In genomic region chr10:121476968-121477337, GRCm38 (mm10) we compare ENCODE assay signal across 7 mouse cellular contexts. TPM values are rescaled to one million over a fixed set of nuclear protein-coding genes. Genes with fewer than 3 reads are reported as not detected.
DNase-seq lines count a peak whose midpoint lies in the region; ATAC-seq and TF ChIP-seq lines count a peak whose summit lies in the region.

No protein-coding gene starts in this region.

- no peak for TF ChIP-seq CTCF in lung, embryonic 14.5 days (IDR thresholded peaks at IDR 0.05; ENCODE audit: low read depth)

- H3K4me1 ChIP-seq in lung, embryonic 14.5 days (ENCODE audit: insufficient read depth) = peaks cover 27% of the 10 kb centered on the region
- H3K4me1 ChIP-seq in embryonic facial prominence, embryonic 15.5 days = peaks cover 39% of the 10 kb centered on the region
- peaks cover 55% of the 10 kb centered on the region for H3K4me1 ChIP-seq in limb, embryonic 10.5 days
- peaks cover 33% of the 10 kb centered on the region for H3K4me1 ChIP-seq in neural tube, embryonic 15.5 days

- no peaks in the 10 kb centered on the region for H3K9me3 ChIP-seq in lung, embryonic 14.5 days (ENCODE audit: low read depth, low read length)
- no peaks in the 10 kb centered on the region for H3K9me3 ChIP-seq in embryonic facial prominence, embryonic 15.5 days (replicated peaks)
- H3K9me3 ChIP-seq in limb, embryonic 10.5 days (replicated peaks) = no peaks in the 10 kb centered on the region
- H3K9me3 ChIP-seq in neural tube, embryonic 15.5 days (replicated peaks) = no peaks in the 10 kb centered on the region

- peak overlapping the region; percentile 64 for H3K4me2 ChIP-seq in lung, embryonic 14.5 days
- peak overlapping the region; percentile 71 for H3K4me2 ChIP-seq in embryonic facial prominence, embryonic 15.5 days (replicated peaks)
- H3K4me2 ChIP-seq in neural tube, embryonic 15.5 days = peak overlapping the region; percentile 96

- peak overlapping the region; percentile 86 for H3K27ac ChIP-seq in lung, embryonic 14.5 days (ENCODE audit: low read depth)
- peak overlapping the region; percentile 79 for H3K27ac ChIP-seq in embryonic facial prominence, embryonic 15.5 days (replicated peaks)
- H3K27ac ChIP-seq in limb, embryonic 10.5 days = peak overlapping the region; percentile 94
- H3K27ac ChIP-seq in neural tube, embryonic 15.5 days (replicated peaks) = peak overlapping the region; percentile 63; the same call in 1 of the 2 replicates

- peak overlapping the region; percentile 50 for H3K9ac ChIP-seq in lung, embryonic 14.5 days
- no peak overlapping the region for H3K9ac ChIP-seq in embryonic facial prominence, embryonic 15.5 days
- H3K9ac ChIP-seq in neural tube, embryonic 15.5 days (replicated peaks) = no peak overlapping the region

- WGBS in lung, embryonic 14.5 days = 18% methylated on average over 8 of the region's 8 CpGs
- 9% methylated on average over 8 of the region's 8 CpGs for WGBS in embryonic facial prominence, embryonic 15.5 days
- WGBS in limb, embryonic 10.5 days = 21% methylated on average over 8 of the region's 8 CpGs
- WGBS in neural tube, embryonic 15.5 days = 17% methylated on average over 8 of the region's 8 CpGs

- H3K36me3 ChIP-seq in lung, embryonic 14.5 days (ENCODE audit: insufficient read depth) = no peaks in the 10 kb centered on the region
- H3K36me3 ChIP-seq in embryonic facial prominence, embryonic 15.5 days = no peaks in the 10 kb centered on the region
- H3K36me3 ChIP-seq in limb, embryonic 10.5 days = no peaks in the 10 kb centered on the region
- H3K36me3 ChIP-seq in neural tube, embryonic 15.5 days = no peaks in the 10 kb centered on the region

- no peak for DNase-seq in lung, embryonic 14.5 days
- no peak for DNase-seq in lung, adult 18-20 months
- DNase-seq in limb, embryonic 10.5 days (ENCODE audit: low spot score) = no peak
- no peak for DNase-seq in urinary bladder, postnatal 14 days (ENCODE audit: low spot score)

- H3K4me3 ChIP-seq in lung, embryonic 14.5 days (ENCODE audit: low read depth, low read length) = peak overlapping the region; percentile 88
- peak overlapping the region; percentile 81 for H3K4me3 ChIP-seq in embryonic facial prominence, embryonic 15.5 days (replicated peaks)
- peak overlapping the region; percentile 72 for H3K4me3 ChIP-seq in limb, embryonic 10.5 days
- peak overlapping the region; percentile 67; the same call in 1 of the 2 replicates for H3K4me3 ChIP-seq in neural tube, embryonic 15.5 days (replicated peaks)

- no peak for ATAC-seq in lung, embryonic 14.5 days (ENCODE audit: insufficient read depth)
- ATAC-seq in embryonic facial prominence, embryonic 15.5 days (ENCODE audit: insufficient number of reproducible peaks, low FRiP score, low TSS enrichment, low read depth) = no peak
- ATAC-seq in neural tube, embryonic 15.5 days (ENCODE audit: low FRiP score) = peak; percentile 2; the same call in 1 of the 2 replicates
- no peak for ATAC-seq in frontal cortex, adult (ENCODE audit: low TSS enrichment)

- H3K27me3 ChIP-seq in lung, embryonic 14.5 days (ENCODE audit: insufficient read depth, low read length) = no peaks in the 10 kb centered on the region
- H3K27me3 ChIP-seq in embryonic facial prominence, embryonic 15.5 days = no peaks in the 10 kb centered on the region
- H3K27me3 ChIP-seq in limb, embryonic 10.5 days (ENCODE audit: low read depth, poor library complexity, severe bottlenecking) = no peaks in the 10 kb centered on the region
- H3K27me3 ChIP-seq in neural tube, embryonic 15.5 days (replicated peaks) = no peaks in the 10 kb centered on the region

RNA-seq across cellular contexts. Expression of gene Rassf3, which starts 0.8 kb away (rescaled TPM):
- 19.8 and 21.0 TPM in 2 replicates for polyA plus RNA-seq in lung, embryonic 14.5 days (2014; fragmentation: Nextera tagmentation; extraction: Ambion mirVana)
- 20.3 and 21.0 TPM in 2 replicates for polyA plus RNA-seq in embryonic facial prominence, embryonic 15.5 days (2015; fragmentation: Nextera tagmentation; extraction: Ambion mirVana)
- polyA plus RNA-seq in limb, embryonic 10.5 days (2016; fragmentation: Nextera tagmentation; extraction: Ambion mirVana) = 18.0 and 21.1 TPM in 2 replicates
- polyA plus RNA-seq in neural tube, embryonic 15.5 days (2015; fragmentation: Nextera tagmentation; extraction: Ambion mirVana) = 6.7 and 7.1 TPM in 2 replicates
